Mouse (Mus musculus) lung, adult 2 months (tissue): Measurements from ENCODE around the gene Edem3.

Source experiments
- CTCF ChIP-seq: fragments of 200-500 bp; IDR thresholded peaks from 2 replicates; pipeline ENCODE4 v1.5.1; 2011; ENCODE audit warnings: mild to moderate bottlenecking, low read length, control low read depth; ENCODE audit not compliant: insufficient read depth
- POLR2A ChIP-seq: fragments of 200-500 bp; IDR thresholded peaks from 2 replicates; pipeline ENCODE4 v1.6.1; 2011; ENCODE audit warnings: low read depth, mild to moderate bottlenecking, control low read depth, low read length, borderline replicate concordance; ENCODE audit errors: extremely low read depth

- TF ChIP-seq POLR2A (no peak), CTCF (no peak)
These were observed 48.8 kb upstream of the Edem3 start for GRCm38 (mm10) chr1:151706397-151706752.
